Mouse (Mus musculus) adrenal gland, postnatal 25 days (tissue): ENCODE data around the gene Myo15b. TPM values are rescaled to one million over a fixed set of nuclear protein-coding genes. Genes with fewer than 3 reads are reported as not detected.
"Not testable (repeated sequence)": the region's sequence is repeated elsewhere in the genome, so short reads cannot be mapped to it uniquely, and the experiment has no call there.

Source experiments
- DNase-seq: peaks from one replicate; pipeline ENCODE4 v3.0.0; 2021; ENCODE audit warnings: mixed read lengths
- total RNA-seq: library from RNA; stranded (reverse); gene quantifications from 2 replicates; pipeline ENCODE4 v1.2.3, GENCODE M21; 2021

Gene Myo15b
- total RNA-seq, 1 experiment from 2014 or later = 0.36 TPM

DNA sequence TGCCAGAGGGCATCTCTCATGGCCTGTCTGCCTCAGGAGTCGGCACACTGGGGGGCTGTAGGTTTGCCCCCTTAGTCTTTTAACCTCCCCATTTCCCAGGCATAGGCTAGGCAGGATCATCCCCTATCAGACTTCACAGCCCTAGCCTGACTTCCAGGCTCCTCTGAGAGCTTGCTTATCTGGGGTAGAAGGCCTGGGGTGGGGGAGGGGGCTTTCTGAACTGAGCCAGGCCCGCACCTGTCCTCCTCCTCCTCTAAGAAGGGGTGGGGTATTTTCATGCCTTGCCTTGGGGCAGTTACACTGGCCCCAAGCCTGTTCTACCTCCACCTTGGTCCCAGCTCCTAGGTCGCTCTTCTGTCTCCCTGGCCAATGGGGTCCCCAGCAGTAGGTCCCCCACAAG is 26.7 kb upstream of the Myo15b start:
- no peak for DNase-seq

DNA sequence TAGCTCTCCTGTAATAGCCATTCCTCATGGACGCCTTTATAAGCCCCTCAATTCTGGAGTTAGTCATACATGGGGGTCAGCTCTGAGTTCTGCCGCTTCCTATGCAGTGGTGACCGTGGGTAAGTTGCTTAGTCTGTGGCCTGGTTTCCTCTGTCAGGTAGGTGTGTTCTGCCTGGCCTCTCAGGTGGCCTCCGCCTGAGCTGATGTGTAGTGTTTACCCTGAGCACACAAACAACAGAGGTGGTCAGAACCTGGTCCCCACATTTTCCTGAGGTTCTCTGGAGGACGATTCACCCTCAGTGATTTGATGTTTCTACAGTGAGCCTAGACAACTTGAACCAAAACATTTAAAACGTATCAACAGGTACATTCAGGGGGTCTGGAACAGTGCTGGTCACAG is 26.1 kb upstream of the Myo15b start:
- DNase-seq = no peak

DNA sequence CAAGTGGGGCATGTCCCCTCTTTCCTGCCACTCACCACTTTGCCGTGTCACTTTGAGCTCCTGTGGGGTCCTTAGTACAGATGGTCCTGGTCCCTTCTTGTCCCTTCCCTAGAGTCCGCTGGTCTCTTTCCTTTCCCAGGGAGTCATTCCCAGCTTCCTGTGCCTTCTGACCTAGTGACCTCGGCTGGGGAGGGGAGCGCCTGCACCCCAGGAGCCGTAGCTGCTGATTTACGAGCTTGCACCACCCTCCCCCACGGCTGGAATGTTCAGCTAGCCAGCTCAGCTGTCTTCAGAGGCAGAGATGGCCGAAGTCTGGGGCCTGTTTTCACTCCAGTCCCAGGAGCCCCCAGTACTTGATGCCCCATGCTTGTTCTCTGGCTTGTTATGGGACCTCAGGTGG is 25.7 kb upstream of the Myo15b start:
- DNase-seq = peak; percentile 39

DNA sequence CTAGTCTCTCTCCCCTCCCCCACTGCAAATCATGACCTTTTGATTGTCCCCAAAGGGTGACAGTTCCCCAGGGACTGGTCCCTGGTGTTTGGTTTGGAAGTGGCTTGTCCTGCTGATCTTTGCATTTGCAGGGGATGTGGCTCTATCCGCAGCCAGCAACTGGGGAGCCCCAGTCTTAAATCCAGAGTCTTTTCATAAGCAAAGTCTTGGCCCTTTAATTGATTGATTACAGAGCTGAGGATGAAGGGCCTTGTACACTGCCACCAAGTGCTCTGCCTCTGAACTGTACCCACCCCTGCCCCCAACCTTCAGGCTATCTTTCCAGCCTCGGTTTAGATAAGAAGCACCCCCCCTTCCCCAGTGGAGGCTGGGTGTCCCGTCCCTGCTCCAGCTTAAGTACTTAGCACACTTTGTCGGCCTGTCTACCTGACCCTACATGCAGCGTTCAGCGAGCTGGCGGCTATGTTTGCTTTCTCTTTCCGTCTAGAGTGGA is 25.1 kb upstream of the Myo15b start:
- no peak for DNase-seq

DNA sequence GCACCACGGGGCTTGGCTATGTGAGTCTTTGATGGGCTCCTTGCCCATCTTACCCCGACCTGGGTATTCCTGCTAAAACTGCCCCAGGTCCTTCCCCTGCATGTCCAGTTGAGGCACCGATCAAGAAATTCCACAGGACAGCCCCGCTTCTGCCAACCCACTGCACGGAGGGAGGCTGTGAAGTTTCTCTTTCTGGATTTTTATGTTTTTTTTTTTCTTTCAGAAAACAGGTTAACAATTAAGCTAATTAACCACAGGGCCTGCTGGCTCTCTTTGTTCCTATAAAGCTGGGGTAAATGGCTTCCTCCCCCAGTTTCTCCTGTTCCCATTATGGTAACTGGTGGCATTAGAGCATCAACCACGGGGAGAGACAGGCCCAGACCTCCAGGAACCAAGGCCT is 24.2 kb upstream of the Myo15b start:
- no peak for DNase-seq

- no peak for DNase-seq
These were observed 21.4 kb upstream of the Myo15b start for GRCm38 (mm10) chr11:115836656-115837395.

DNA sequence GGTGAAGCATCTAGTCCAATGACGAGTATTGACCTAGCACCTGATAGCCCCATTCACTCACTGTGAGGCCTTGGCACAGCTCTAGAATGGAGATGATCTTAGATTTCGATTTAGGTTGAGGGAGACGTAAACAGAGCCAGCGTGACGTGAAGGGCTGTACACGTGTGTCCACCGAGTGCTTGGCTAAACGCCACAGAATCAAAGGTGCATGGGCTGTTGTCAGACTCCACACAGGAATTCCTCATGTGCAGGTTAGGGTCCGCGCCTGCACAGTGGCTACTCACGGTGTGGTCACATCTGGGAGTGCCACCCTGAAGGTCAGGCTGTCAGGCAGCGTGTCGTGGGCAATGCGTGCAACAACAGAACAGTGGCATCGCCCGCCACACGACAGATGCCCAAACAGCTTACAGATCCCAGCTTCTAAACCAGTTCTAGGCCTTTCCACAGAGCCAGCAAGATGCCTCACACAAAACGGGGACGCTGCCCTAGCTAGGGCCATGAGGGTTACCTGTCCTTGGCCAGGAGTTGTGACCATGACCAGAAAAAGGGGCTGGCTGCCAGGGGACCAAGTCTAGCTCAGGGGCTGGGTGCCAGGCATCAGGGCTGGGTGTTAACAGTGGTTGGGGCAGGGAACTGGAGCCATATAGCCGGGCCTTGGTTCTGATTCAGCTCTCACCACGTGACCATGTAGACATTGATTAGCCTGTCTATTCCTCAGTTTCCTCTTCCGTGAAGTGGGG is 20.4 kb upstream of the Myo15b start:
- no peak for DNase-seq

DNA sequence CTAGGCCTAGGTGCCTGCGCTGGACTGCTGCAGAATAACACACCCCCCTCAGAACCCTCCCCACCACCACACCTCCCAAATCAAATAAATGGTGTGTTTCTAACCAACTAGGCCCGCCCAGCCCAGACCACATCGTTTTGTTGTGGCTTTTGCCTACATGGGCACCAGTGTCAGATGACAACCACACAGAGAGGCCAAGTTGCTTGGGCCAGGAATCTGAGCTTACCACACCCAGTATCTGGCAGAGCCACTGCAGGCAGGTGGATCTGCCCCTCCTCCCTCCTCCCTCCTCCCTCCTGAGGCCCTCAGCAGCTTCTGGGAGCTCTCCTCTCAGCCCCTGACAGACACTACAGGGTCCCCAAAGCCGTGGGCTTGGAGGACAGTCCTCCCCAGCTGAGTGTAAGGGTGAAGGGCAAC is 19.3 kb upstream of the Myo15b start:
- no peak for DNase-seq

DNA sequence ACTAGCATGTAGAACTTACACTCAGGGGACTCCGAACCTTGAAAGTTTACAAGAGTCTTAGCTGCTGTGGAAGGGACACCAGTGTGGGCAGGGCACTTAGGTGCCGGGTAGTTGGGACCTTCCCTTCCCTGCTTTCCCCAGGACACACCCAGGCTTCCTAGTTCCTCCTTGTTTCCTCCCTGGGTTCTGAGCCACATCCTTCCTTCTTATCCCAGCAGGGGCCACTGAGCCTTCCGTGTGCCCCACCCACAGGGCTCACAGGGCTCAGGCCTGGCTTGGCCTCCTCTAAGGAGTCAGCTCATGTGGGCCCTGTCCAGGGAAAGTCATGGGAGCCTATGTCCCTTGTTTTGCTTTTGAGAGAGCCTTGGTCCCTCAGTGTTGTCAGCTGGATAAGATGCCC is 18.5 kb upstream of the Myo15b start:
- no peak for DNase-seq

GRCm38 (mm10) chr11:115841044-115841443 is 17.2 kb upstream of the Myo15b start:
- no peak for DNase-seq

- DNase-seq = no peak
These were observed 16.1 kb upstream of the Myo15b start for GRCm38 (mm10) chr11:115841961-115842550.

- DNase-seq = no peak
These were observed 14.9 kb upstream of the Myo15b start for GRCm38 (mm10) chr11:115843141-115843890.

DNA sequence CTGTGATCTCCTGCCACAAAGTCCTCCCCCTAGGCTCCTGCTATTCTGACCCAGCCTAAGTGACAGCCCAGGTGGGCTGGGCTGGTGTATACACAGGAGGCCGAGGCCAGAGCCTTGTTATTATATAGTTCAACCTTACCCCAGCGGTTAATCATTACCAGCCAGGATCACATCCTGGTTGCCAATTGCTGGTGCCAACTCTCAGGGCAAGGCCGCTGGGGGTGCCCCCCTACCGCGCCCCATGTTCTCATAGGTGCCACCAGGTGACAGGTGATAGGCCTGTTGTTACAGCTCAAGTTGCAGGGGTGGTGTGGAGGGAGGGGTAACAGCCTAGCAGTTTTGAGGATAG is 14.3 kb upstream of the Myo15b start:
- DNase-seq = no peak

GRCm38 (mm10) chr11:115844240-115844639 is 14.0 kb upstream of the Myo15b start:
- DNase-seq = no peak

GRCm38 (mm10) chr11:115845819-115846218 is 12.4 kb upstream of the Myo15b start:
- DNase-seq = no peak

DNA sequence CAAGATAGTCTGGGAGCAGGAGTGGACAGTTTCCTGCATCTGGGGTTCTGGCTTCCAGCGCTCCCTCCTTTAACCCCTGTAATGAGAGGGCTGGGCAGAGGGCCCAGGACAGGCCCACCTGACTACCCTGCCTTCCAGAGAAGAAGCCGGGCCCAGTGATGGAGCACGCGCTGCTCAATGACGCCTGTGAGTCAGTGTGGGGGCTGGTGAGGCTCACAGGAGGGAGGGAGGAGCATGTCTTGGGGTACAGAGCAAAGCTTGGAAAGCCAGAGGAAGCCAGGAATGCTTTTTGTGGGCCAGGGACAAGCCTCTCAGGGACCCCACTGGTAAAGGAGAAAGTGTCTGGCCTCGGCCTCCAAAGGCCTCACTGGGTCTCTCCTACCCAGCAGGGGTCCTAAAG is 3.5 kb upstream of the Myo15b start:
- no peak for DNase-seq

DNA sequence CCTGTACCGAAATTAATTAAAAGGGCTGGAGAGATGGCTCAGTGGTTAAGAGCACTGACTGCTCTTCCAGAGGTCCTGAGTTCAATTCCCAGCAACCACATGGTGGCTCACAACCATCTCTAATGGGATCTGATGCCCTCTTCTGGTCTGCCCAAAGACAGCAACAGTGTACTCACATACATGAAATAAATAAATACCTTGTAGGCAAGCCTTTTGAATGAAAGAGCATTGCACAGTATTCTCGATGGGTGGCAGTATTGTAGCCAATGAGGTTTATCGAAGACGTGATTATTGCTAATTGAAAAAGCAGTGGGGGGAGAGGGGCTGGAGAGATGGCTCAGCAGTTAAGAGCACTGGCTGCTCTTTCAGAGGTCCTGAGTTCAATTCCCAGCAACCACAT is 1.1 kb upstream of the Myo15b start:
- DNase-seq = not testable (repeated sequence)

GRCm38 (mm10) chr11:115857936-115858335 is 270 bp upstream of the Myo15b start:
- DNase-seq = no peak

DNA sequence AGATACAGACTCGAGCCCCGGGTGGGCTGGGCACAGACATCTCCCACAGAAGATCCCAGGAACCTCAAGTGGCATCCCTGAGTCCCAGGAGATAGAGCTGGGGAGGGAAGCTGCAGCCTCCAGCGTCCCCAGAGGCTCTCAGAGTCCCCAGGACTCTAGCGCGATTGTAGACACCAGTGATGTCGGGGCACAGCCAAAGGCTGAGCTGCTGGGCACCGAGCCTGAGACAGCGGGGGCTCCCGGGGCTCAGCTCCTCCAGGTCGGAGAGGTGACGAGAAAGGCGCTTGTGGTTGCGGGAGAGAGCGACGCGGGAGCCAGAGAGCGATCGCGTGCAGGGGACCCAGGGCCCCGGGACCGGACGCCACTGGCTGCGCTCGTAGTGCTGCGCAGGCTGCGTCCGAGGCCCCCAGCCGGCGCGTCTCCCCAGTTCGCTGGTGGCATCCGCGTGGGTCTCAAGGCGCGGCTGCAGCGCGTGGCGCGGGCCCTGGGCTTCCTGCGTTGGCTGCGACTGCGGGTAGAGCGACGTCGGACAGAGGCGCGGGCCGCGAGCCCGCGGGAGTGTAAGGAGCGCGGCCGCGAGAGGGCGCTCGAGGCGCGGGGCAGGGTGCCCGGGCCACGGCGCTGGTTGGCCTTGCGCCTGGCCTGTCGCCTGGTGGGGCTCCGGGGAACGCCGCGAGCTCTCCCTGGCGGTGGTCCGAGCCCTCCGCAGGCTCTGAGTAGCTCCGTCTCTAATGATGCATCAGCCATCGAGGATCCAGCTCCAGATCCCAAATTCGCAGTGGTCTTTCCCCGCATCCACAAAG is 1.1 kb downstream of the Myo15b start:
- DNase-seq = peak; percentile 92

DNA sequence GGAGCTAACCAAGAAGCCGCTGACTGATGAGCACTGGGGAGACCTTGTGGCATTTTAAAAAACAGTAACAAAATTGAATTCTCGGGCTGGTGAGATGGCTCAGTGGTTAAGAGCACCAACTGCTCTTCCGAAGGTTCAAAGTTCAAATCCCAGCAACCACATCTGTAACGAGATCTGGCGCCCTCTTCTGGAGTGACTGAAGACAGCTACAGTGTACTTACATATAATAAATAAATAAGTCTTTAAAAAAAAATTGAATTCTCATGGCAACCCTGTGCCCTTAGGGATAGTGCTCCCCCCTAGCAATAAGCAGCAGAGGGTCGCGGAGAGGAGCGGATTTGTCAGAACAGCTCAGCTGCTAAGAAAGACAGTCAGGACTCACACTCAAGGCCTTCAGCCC is 5.7 kb downstream of the Myo15b start:
- DNase-seq = no peak

GRCm38 (mm10) chr11:115869393-115869792 is 11.2 kb downstream of the Myo15b start:
- no peak for DNase-seq

DNA sequence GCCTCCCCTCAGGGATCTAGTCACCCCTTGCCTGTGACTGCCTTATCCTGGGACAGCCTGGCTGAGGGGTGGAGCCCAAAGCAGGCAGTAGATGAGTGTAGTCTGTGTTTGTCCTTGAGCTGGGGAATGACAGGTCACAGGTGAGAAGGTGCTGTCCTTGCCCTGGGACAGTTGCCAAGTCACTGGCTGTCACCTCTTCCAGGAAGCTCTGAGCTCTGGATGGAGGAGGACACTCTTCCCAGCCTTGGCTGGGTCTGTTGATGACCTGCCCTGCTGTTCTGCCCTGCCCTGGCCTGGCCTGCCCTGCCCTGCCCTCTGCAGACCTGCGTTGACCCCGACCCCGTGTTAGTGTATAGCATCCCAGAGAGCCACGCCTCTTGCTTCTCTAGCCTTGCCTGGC is 14.2 kb downstream of the Myo15b start:
- no peak for DNase-seq
